Mouse (Mus musculus) embryonic facial prominence, embryonic 11.5 days (tissue): ENCODE results near the gene Rpl36a. TPM values are rescaled to one million over a fixed set of nuclear protein-coding genes. Genes with fewer than 3 reads are reported as not detected.

Experiments
- ATAC-seq: fragments of 200-750 bp; cut with Nextera tagmentation; replicated peaks from 2 replicates; pipeline ENCODE4 v1.8.0; 2017; ENCODE audit warnings: low read depth; ENCODE audit not compliant: insufficient number of reproducible peaks, low FRiP score, low TSS enrichment
- DNase-seq: peaks from one replicate; pipeline ENCODE4 v3.0.0-alpha.2; 2015; ENCODE audit warnings: low spot score
- H3K27ac ChIP-seq: fragments of 300-500 bp; sonication (generic); replicated peaks from 2 replicates; pipeline ENCODE4 v1.5.1; 2014; ENCODE audit warnings: mild to moderate bottlenecking, low read depth, low read length, control low read depth
- H3K27me3 ChIP-seq: fragments of 300-500 bp; sonication (generic); 2 replicates; pipeline ENCODE4 v1.6.1; 2014; ENCODE audit warnings: mild to moderate bottlenecking, low read length, moderate library complexity, mixed read lengths; ENCODE audit not compliant: control insufficient read depth, insufficient read depth
- H3K36me3 ChIP-seq: fragments of 300-500 bp; sonication (generic); replicated peaks from 2 replicates; pipeline ENCODE4 v1.6.1; 2014; ENCODE audit warnings: low read depth, mild to moderate bottlenecking, low read length, moderate library complexity, mixed read lengths; ENCODE audit not compliant: control insufficient read depth, insufficient read depth
- H3K4me1 ChIP-seq: fragments of 300-500 bp; sonication (generic); 2 replicates; pipeline ENCODE4 v1.6.1; 2014; ENCODE audit warnings: low read length, mixed read lengths; ENCODE audit not compliant: control insufficient read depth, insufficient read depth
- H3K4me2 ChIP-seq: fragments of 300-500 bp; sonication (generic); 2 replicates; pipeline ENCODE4 v1.6.1; 2014; ENCODE audit warnings: low read depth, mild to moderate bottlenecking, control low read depth, low read length, moderate library complexity
- H3K4me3 ChIP-seq: fragments of 300-500 bp; sonication (generic); 2 replicates; pipeline ENCODE4 v1.5.1; 2014; ENCODE audit warnings: low read depth, low read length, control low read depth
- H3K9ac ChIP-seq: fragments of 300-500 bp; sonication (generic); replicated peaks from 2 replicates; pipeline ENCODE4 v1.6.1; 2014; ENCODE audit warnings: mild to moderate bottlenecking, control low read depth, low read length
- H3K9me3 ChIP-seq: fragments of 300-500 bp; sonication (generic); replicated peaks from 2 replicates; pipeline ENCODE4 v1.6.1; 2016; ENCODE audit warnings: mild to moderate bottlenecking, low read length, inconsistent platforms, mixed read lengths; ENCODE audit not compliant: control insufficient read depth
- WGBS: fragments of 180-500 bp; shearing (Covaris S2); extraction: QIAGEN DNeasy Blood & Tissue Kit; methylation state at CpG from one replicate; pipeline ENCODE4 v1.1.7; 2014; 5-methylcytosine and 5-hydroxymethylcytosine counted together
- polyA plus RNA-seq: library from polyadenylated mRNA; unstranded; fragments of >200 nt; fragmentation: Nextera tagmentation; extraction: Ambion mirVana; gene quantifications from 2 replicates; pipeline ENCODE4 v1.2.1, GENCODE M21; 2014

The Rpl36a gene
- polyA plus RNA-seq, 1 experiment from 2014 or later = 355 TPM

GRCm38 (mm10) chrX:134609472-134609871 is 24.0 kb downstream of the Rpl36a start:
- no peak overlapping the region for H3K9ac ChIP-seq
- no peak overlapping the region for H3K4me3 ChIP-seq
- no peak for ATAC-seq
- no peak overlapping the region for H3K4me2 ChIP-seq
- no peaks in the 10 kb centered on the region for H3K4me1 ChIP-seq
- H3K27ac ChIP-seq = no peak overlapping the region
- no peaks in the 10 kb centered on the region for H3K27me3 ChIP-seq
- no peaks in the 10 kb centered on the region for H3K36me3 ChIP-seq
- WGBS = 32% methylated on average over 4 of the region's 4 CpGs
- DNase-seq = peak; percentile 43
- no peaks in the 10 kb centered on the region for H3K9me3 ChIP-seq

- no peak overlapping the region for H3K9ac ChIP-seq
- no peak overlapping the region for H3K4me2 ChIP-seq
- H3K4me1 ChIP-seq = no peaks in the 10 kb centered on the region
- 84% methylated on average over 4 of the region's 4 CpGs for WGBS
- DNase-seq = no peak
- H3K36me3 ChIP-seq = no peaks in the 10 kb centered on the region
- no peaks in the 10 kb centered on the region for H3K27me3 ChIP-seq
- H3K9me3 ChIP-seq = no peaks in the 10 kb centered on the region
- ATAC-seq = no peak
- no peak overlapping the region for H3K4me3 ChIP-seq
- no peak overlapping the region for H3K27ac ChIP-seq
These were observed 25.5 kb downstream of the Rpl36a start for GRCm38 (mm10) chrX:134610984-134611383.

GRCm38 (mm10) chrX:134612285-134612959 is 27.0 kb downstream of the Rpl36a start:
- no peaks in the 10 kb centered on the region for H3K4me1 ChIP-seq
- ATAC-seq = peak; percentile 94
- H3K4me3 ChIP-seq = peak overlapping the region; percentile 17; the same call in 1 of the 2 replicates
- peak overlapping the region; percentile 80 for H3K27ac ChIP-seq
- no peaks in the 10 kb centered on the region for H3K27me3 ChIP-seq
- no peaks in the 10 kb centered on the region for H3K9me3 ChIP-seq
- peak overlapping the region; percentile 46 for H3K9ac ChIP-seq
- DNase-seq = peak; percentile 76
- H3K36me3 ChIP-seq = no peaks in the 10 kb centered on the region
- WGBS = 15% methylated on average over 13 of the region's 15 CpGs
- H3K4me2 ChIP-seq = peak overlapping the region; percentile 27

GRCm38 (mm10) chrX:134614306-134614705 is 28.9 kb downstream of the Rpl36a start:
- H3K27me3 ChIP-seq = no peaks in the 10 kb centered on the region
- H3K4me3 ChIP-seq = no peak overlapping the region
- H3K36me3 ChIP-seq = no peaks in the 10 kb centered on the region
- no peak overlapping the region for H3K27ac ChIP-seq
- no peaks in the 10 kb centered on the region for H3K4me1 ChIP-seq
- no peaks in the 10 kb centered on the region for H3K9me3 ChIP-seq
- no peak for ATAC-seq
- WGBS = 56% methylated on average over 2 of the region's 2 CpGs
- no peak for DNase-seq
- no peak overlapping the region for H3K4me2 ChIP-seq
- H3K9ac ChIP-seq = no peak overlapping the region

- ATAC-seq = no peak; the same call in 1 of the 2 replicates
- 48% methylated on average over 9 of the region's 9 CpGs for whole genome bisulfite sequencing
- DNase-seq = no peak
- no peaks in the 10 kb centered on the region for H3K36me3 ChIP-seq
- H3K27ac ChIP-seq = no peak overlapping the region
- H3K4me1 ChIP-seq = no peaks in the 10 kb centered on the region
- H3K9ac ChIP-seq = no peak overlapping the region
- H3K4me3 ChIP-seq = no peak overlapping the region
- H3K27me3 ChIP-seq = no peaks in the 10 kb centered on the region
- no peaks in the 10 kb centered on the region for H3K9me3 ChIP-seq
- H3K4me2 ChIP-seq = no peak overlapping the region
These were observed 34.2 kb downstream of the Rpl36a start for GRCm38 (mm10) chrX:134619695-134620094.

- Histone ChIP-seq H3K9ac (no peak overlapping the region; the same call in 1 of the 2 replicates), H3K27me3 (no peaks in the 10 kb centered on the region), H3K27ac (no peak overlapping the region), H3K4me3 (no peak overlapping the region), H3K4me1 (no peaks in the 10 kb centered on the region), H3K9me3 (no peaks in the 10 kb centered on the region), H3K4me2 (no peak overlapping the region), H3K36me3 (no peaks in the 10 kb centered on the region)
- 47% methylated on average over 8 of the region's 8 CpGs for WGBS
- DNase-seq = no peak
- ATAC-seq = no peak
These were observed 34.9 kb downstream of the Rpl36a start for GRCm38 (mm10) chrX:134620254-134620865.

GRCm38 (mm10) chrX:134621685-134622084 is 36.2 kb downstream of the Rpl36a start:
- no peak for DNase-seq

GRCm38 (mm10) chrX:134623350-134623749 is 37.9 kb downstream of the Rpl36a start:
- no peak overlapping the region for H3K4me3 ChIP-seq
- DNase-seq (no peak), ATAC-seq (no peak)
- H3K9me3 ChIP-seq = no peaks in the 10 kb centered on the region
- H3K36me3 ChIP-seq = no peaks in the 10 kb centered on the region
- 80% methylated on average over 4 of the region's 4 CpGs for WGBS
- no peaks in the 10 kb centered on the region for H3K27me3 ChIP-seq
- no peak overlapping the region for H3K27ac ChIP-seq
- no peak overlapping the region for H3K9ac ChIP-seq
- H3K4me1 ChIP-seq = no peaks in the 10 kb centered on the region
- no peak overlapping the region for H3K4me2 ChIP-seq

More at GRCm38 (mm10) chrX:134621685-134622084, 36.2 kb downstream of the Rpl36a start:
- Histone ChIP-seq H3K9ac (no peak overlapping the region), H3K36me3 (no peaks in the 10 kb centered on the region), H3K27me3 (no peaks in the 10 kb centered on the region), H3K4me3 (no peak overlapping the region), H3K4me2 (no peak overlapping the region), H3K4me1 (no peaks in the 10 kb centered on the region), H3K9me3 (no peaks in the 10 kb centered on the region), H3K27ac (no peak overlapping the region)
- WGBS = 77% methylated on average over 3 of the region's 3 CpGs
- ATAC-seq = no peak
